Mouse (Mus musculus): Measurements from ENCODE around the gene Cngb1.

- TF ChIP-seq CTCF (IDR thresholded peaks at IDR 0.05; ENCODE audit: low read depth) = no peak
- no peak for TF ChIP-seq EP300 (IDR thresholded peaks at IDR 0.05; ENCODE audit: low read depth)
Measured at GRCm38 (mm10) chr8:95223969-95224368, 82.4 kb downstream of the Cngb1 start.

Measured in liver, postnatal 0 days (tissue).